Mouse (Mus musculus) cerebellum, adult 18-20 months (tissue): Measurements from ENCODE around the gene Dtd1.

Source experiments
- DNase-seq, 2 experiments: peaks; one replicate each; pipeline ENCODE4 v3.0.0; 2021

The Dtd1 gene

GRCm38 (mm10) chr2:144640101-144640500, 40.4 kb downstream of the Dtd1 start:
- no peak for DNase-seq

GRCm38 (mm10) chr2:144641991-144642390, 42.3 kb downstream of the Dtd1 start:
- DNase-seq: no peak

- DNase-seq: no peak
These were observed 46.7 kb downstream of the Dtd1 start for GRCm38 (mm10) chr2:144646360-144646759.

- no peak for DNase-seq
These were observed 47.5 kb downstream of the Dtd1 start for GRCm38 (mm10) chr2:144647151-144647550.

- no peak for DNase-seq
These were observed 50.3 kb downstream of the Dtd1 start for GRCm38 (mm10) chr2:144649960-144650359.

GRCm38 (mm10) chr2:144652841-144653240, 53.1 kb downstream of the Dtd1 start:
- DNase-seq: peak; percentile 31 to 43

- DNase-seq: no peak
These were observed 55.6 kb downstream of the Dtd1 start for GRCm38 (mm10) chr2:144655307-144655706.

- DNase-seq: no peak
These were observed 68.8 kb downstream of the Dtd1 start for GRCm38 (mm10) chr2:144668507-144668906.

- no peak for DNase-seq
These were observed 70.7 kb downstream of the Dtd1 start for GRCm38 (mm10) chr2:144670289-144670930.

- DNase-seq: no peak
These were observed 72.7 kb downstream of the Dtd1 start for GRCm38 (mm10) chr2:144672397-144672796.

- DNase-seq: no peak
These were observed 77.0 kb downstream of the Dtd1 start for GRCm38 (mm10) chr2:144676546-144677228.

GRCm38 (mm10) chr2:144677229-144677571, 77.5 kb downstream of the Dtd1 start:
- peak; percentile 28 to 31 for DNase-seq

- no peak for DNase-seq
These were observed 79.1 kb downstream of the Dtd1 start for GRCm38 (mm10) chr2:144678779-144679178.

GRCm38 (mm10) chr2:144679394-144679793, 79.7 kb downstream of the Dtd1 start:
- DNase-seq: no peak

GRCm38 (mm10) chr2:144692219-144692732, 92.6 kb downstream of the Dtd1 start:
- DNase-seq: no peak

GRCm38 (mm10) chr2:144692777-144693176, 93.1 kb downstream of the Dtd1 start:
- no peak for DNase-seq

- DNase-seq: no peak
These were observed 95.2 kb downstream of the Dtd1 start for GRCm38 (mm10) chr2:144694923-144695322.

- no peak for DNase-seq
These were observed 98.3 kb downstream of the Dtd1 start for GRCm38 (mm10) chr2:144698046-144698445.

GRCm38 (mm10) chr2:144700608-144701007, 100.9 kb downstream of the Dtd1 start:
- DNase-seq: no peak

- DNase-seq: no peak
These were observed 101.9 kb downstream of the Dtd1 start for GRCm38 (mm10) chr2:144701415-144702149.

GRCm38 (mm10) chr2:144709285-144709684, 109.6 kb downstream of the Dtd1 start:
- no peak for DNase-seq

GRCm38 (mm10) chr2:144709704-144710103, 110.0 kb downstream of the Dtd1 start:
- no peak for DNase-seq

- no peak for DNase-seq
These were observed 114.9 kb downstream of the Dtd1 start for GRCm38 (mm10) chr2:144714596-144714995.
